Mouse (Mus musculus): Measurements from ENCODE around the gene Gpr107. TPM values are rescaled to one million over a fixed set of nuclear protein-coding genes. Genes with fewer than 3 reads are reported as not detected.

Gene Gpr107
- total RNA-seq, 2 experiments from 2014 or later: 19.2 to 23.8 TPM

GRCm38 (mm10) chr2:31125156-31125555, 27.0 kb upstream of the Gpr107 start:
- no peak for DNase-seq
- intact Hi-C loops (cut with DNase I): no loop called here

GRCm38 (mm10) chr2:31126048-31126447, 26.1 kb upstream of the Gpr107 start:
- DNase-seq: no peak
- intact Hi-C loops (cut with DNase I): no loop called here

- no peak for DNase-seq
- intact Hi-C loops (cut with DNase I): no loop called here
These were observed 24.9 kb upstream of the Gpr107 start for GRCm38 (mm10) chr2:31127219-31127618.

GRCm38 (mm10) chr2:31127899-31128298, 24.2 kb upstream of the Gpr107 start:
- DNase-seq: peak in 1 of 2 experiments; percentile 50
- intact Hi-C loops (cut with DNase I): no loop called here

- no peak for DNase-seq
- intact Hi-C loops (cut with DNase I): no loop called here
These were observed 22.2 kb upstream of the Gpr107 start for GRCm38 (mm10) chr2:31129742-31130518.

- intact Hi-C loops (cut with DNase I): no loop called here
- DNase-seq: no peak
These were observed 21.3 kb upstream of the Gpr107 start for GRCm38 (mm10) chr2:31130815-31131299.

- DNase-seq: no peak
- intact Hi-C loops (cut with DNase I): no loop called here
These were observed 19.4 kb upstream of the Gpr107 start for GRCm38 (mm10) chr2:31132682-31133081.

GRCm38 (mm10) chr2:31133981-31134380, 18.1 kb upstream of the Gpr107 start:
- DNase-seq: no peak
- intact Hi-C loops (cut with DNase I): no loop called here

- no peak for DNase-seq
- intact Hi-C loops (cut with DNase I): no loop called here
These were observed 16.6 kb upstream of the Gpr107 start for GRCm38 (mm10) chr2:31135512-31135931.

- no peak for DNase-seq
- intact Hi-C loops (cut with DNase I): no loop called here
These were observed 15.8 kb upstream of the Gpr107 start for GRCm38 (mm10) chr2:31136338-31136737.

- DNase-seq: no peak
- intact Hi-C loops (cut with DNase I): no loop called here
These were observed 15.0 kb upstream of the Gpr107 start for GRCm38 (mm10) chr2:31137018-31137590.

- intact Hi-C loops (cut with DNase I): no loop called here
- DNase-seq: no peak
These were observed 12.9 kb upstream of the Gpr107 start for GRCm38 (mm10) chr2:31139174-31139632.

- DNase-seq: no peak
- intact Hi-C loops (cut with DNase I): loop anchor here (5.0 kb wide), 1 partner anchor 118 kb away; no protein-coding TSS in a partner anchor
These were observed 11.9 kb upstream of the Gpr107 start for GRCm38 (mm10) chr2:31139991-31140771.

- DNase-seq: no peak
- intact Hi-C loops (cut with DNase I): loop anchor here (5.0 kb wide), 1 partner anchor 118 kb away; no protein-coding TSS in a partner anchor
These were observed 11.4 kb upstream of the Gpr107 start for GRCm38 (mm10) chr2:31140772-31141073.

GRCm38 (mm10) chr2:31141074-31141866, 10.8 kb upstream of the Gpr107 start:
- DNase-seq: peak in 1 of 2 experiments; percentile 35
- intact Hi-C loops (cut with DNase I): loop anchor here (5.0 kb wide), 1 partner anchor 119 kb away; no protein-coding TSS in a partner anchor

- intact Hi-C loops (cut with DNase I): loop anchor here (5.0 kb wide), 1 partner anchor 120 kb away; no protein-coding TSS in a partner anchor
- peak; percentile 81 to 82 for DNase-seq
These were observed 10.2 kb upstream of the Gpr107 start, which contains the start of gene Fnbp1 for GRCm38 (mm10) chr2:31141867-31142454. TSS of gene Fnbp1 (minus strand) at chr2:31142008.

- intact Hi-C loops (cut with DNase I): loop anchor here (5.0 kb wide), 1 partner anchor 120 kb away; no protein-coding TSS in a partner anchor
- DNase-seq: no peak
These were observed 9.6 kb upstream of the Gpr107 start for GRCm38 (mm10) chr2:31142505-31142904.

GRCm38 (mm10) chr2:31143326-31143725, 8.8 kb upstream of the Gpr107 start:
- no peak for DNase-seq
- intact Hi-C loops (cut with DNase I): loop anchor here (5.0 kb wide), 1 partner anchor 121 kb away; no protein-coding TSS in a partner anchor

All from gastrocnemius, postnatal 36 days (tissue).